Mouse (Mus musculus): Measurements from ENCODE around the gene Csde1.

DNA sequence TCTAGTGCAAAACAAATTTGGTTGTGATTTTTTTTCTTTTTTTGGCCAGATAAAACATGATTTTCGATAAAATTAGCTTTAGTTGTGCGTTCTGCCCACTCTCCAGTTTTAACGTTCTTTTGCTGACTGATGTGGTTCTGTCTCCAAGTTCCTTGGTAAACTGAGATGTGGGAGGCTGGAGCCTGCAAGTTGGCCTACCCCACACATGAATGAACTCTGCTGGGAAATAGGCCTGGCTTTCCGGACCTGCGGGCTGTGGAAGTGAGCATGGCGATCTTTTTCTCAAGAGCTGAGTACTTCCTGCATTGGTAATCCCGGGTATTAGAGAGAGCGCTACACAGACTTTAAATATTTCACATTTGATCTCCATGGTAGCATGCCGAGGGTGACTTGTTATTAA is 55.6 kb downstream of the Csde1 start:
- TF ChIP-seq USF1 (IDR thresholded peaks at IDR 0.05; ENCODE audit: low read depth, low read length) (no peak), CTCF (conservative IDR thresholded peaks at IDR 0.05 in 1 of 2, IDR thresholded peaks at IDR 0.05 in 1 of 2; ENCODE audit: low read depth in 2 of 2, low read length in 2 of 2) (no peak), EP300 (IDR thresholded peaks at IDR 0.05; ENCODE audit: low read length) (no peak), E2F4 (IDR thresholded peaks at IDR 0.05; ENCODE audit: insufficient replicate concordance, low read depth, low read length) (no peak), USF2 (conservative IDR thresholded peaks at IDR 0.05; ENCODE audit: low read depth, low read length) (no peak), POLR2A (IDR thresholded peaks at IDR 0.05; ENCODE audit: low read depth, low read length) (no peak), BHLHE40 (IDR thresholded peaks at IDR 0.05; ENCODE audit: low read depth, low read length) (no peak), ZNF384 (IDR thresholded peaks at IDR 0.05; ENCODE audit: low read depth, low read length) (no peak), SIN3A (IDR thresholded peaks at IDR 0.05; ENCODE audit: low read length) (no peak), ELF1 (IDR thresholded peaks at IDR 0.05; ENCODE audit: low read depth, low read length) (no peak), CHD2 (IDR thresholded peaks at IDR 0.05; ENCODE audit: low read length) (no peak), NRF1 (IDR thresholded peaks at IDR 0.05; ENCODE audit: low read depth, low read length) (no peak)
